Mouse (Mus musculus) liver, embryonic 11.5 days (tissue): ENCODE data around the gene Trpm1. TPM values are rescaled to one million over a fixed set of nuclear protein-coding genes. Genes with fewer than 3 reads are reported as not detected.

Experiments
- ATAC-seq: fragments of 200-750 bp; cut with Nextera tagmentation; replicated peaks from 2 replicates; pipeline ENCODE4 v1.8.0; 2017; ENCODE audit warnings: moderate number of reproducible peaks, mild to moderate bottlenecking, moderate TSS enrichment, moderate library complexity; ENCODE audit not compliant: low FRiP score
- DNase-seq: peaks from one replicate; pipeline ENCODE4 v3.0.0-alpha.2; 2017; ENCODE audit warnings: low spot score
- H3K27ac ChIP-seq: fragments of 300-500 bp; sonication (generic); 2 replicates; pipeline ENCODE4 v1.5.1; 2014; ENCODE audit warnings: mild to moderate bottlenecking, low read depth, low read length, control low read depth
- H3K27me3 ChIP-seq: fragments of 300-500 bp; sonication (generic); replicated peaks from 2 replicates; pipeline ENCODE4 v1.6.1; 2014; ENCODE audit warnings: low read length, mixed read lengths; ENCODE audit not compliant: control insufficient read depth, insufficient read depth
- H3K36me3 ChIP-seq: fragments of 300-500 bp; sonication (generic); 2 replicates; pipeline ENCODE4 v1.6.1; 2014; ENCODE audit warnings: mild to moderate bottlenecking, low read length, moderate library complexity, mixed read lengths; ENCODE audit not compliant: control insufficient read depth, insufficient read depth
- H3K4me1 ChIP-seq: fragments of 300-500 bp; sonication (generic); replicated peaks from 2 replicates; pipeline ENCODE4 v1.6.1; 2014; ENCODE audit warnings: low read length, mixed read lengths; ENCODE audit not compliant: control insufficient read depth, insufficient read depth
- H3K4me2 ChIP-seq: fragments of 300-500 bp; sonication (generic); 2 replicates; pipeline ENCODE4 v1.6.1; 2014; ENCODE audit warnings: mild to moderate bottlenecking, control low read depth, moderate library complexity
- H3K4me3 ChIP-seq: fragments of 300-500 bp; sonication (generic); 2 replicates; pipeline ENCODE4 v1.5.1; 2014; ENCODE audit warnings: low read depth, low read length, control low read depth
- H3K9ac ChIP-seq: fragments of 300-500 bp; sonication (generic); 2 replicates; pipeline ENCODE4 v1.6.1; 2014; ENCODE audit warnings: low read depth, low read length, control low read depth
- H3K9me3 ChIP-seq: fragments of 300-500 bp; sonication (generic); 2 replicates; pipeline ENCODE4 v1.6.1; 2016; ENCODE audit warnings: low read length, inconsistent platforms, mixed read lengths; ENCODE audit not compliant: control insufficient read depth
- WGBS: fragments of 180-500 bp; shearing (Covaris S2); extraction: QIAGEN DNeasy Blood & Tissue Kit; methylation state at CpG from one replicate; pipeline ENCODE4 v1.1.7; 2014; 5-methylcytosine and 5-hydroxymethylcytosine counted together
- polyA plus RNA-seq: library from polyadenylated mRNA; unstranded; fragments of >200 nt; fragmentation: Nextera tagmentation; extraction: Ambion mirVana; gene quantifications from 2 replicates; pipeline ENCODE4 v1.2.1, GENCODE M21; 2014

Trpm1 gene
- polyA plus RNA-seq, 1 experiment from 2014 or later = 0.21 TPM

GRCm38 (mm10) chr7:64160737-64161470 lies 7.3 kb downstream of the Trpm1 start:
- DNase-seq (no peak), ATAC-seq (no peak)
- Histone ChIP-seq H3K9ac (no peak overlapping the region), H3K9me3 (no peaks in the 10 kb centered on the region), H3K36me3 (no peaks in the 10 kb centered on the region), H3K4me1 (no peaks in the 10 kb centered on the region), H3K4me3 (no peak overlapping the region), H3K27me3 (no peaks in the 10 kb centered on the region), H3K27ac (no peak overlapping the region), H3K4me2 (no peak overlapping the region)
- 72% methylated on average over 10 of the region's 10 CpGs for WGBS

GRCm38 (mm10) chr7:64161990-64162389 lies 8.4 kb downstream of the Trpm1 start:
- Histone ChIP-seq H3K4me3 (no peak overlapping the region), H3K36me3 (no peaks in the 10 kb centered on the region), H3K27ac (no peak overlapping the region), H3K4me1 (no peaks in the 10 kb centered on the region), H3K9ac (no peak overlapping the region), H3K9me3 (no peaks in the 10 kb centered on the region), H3K4me2 (no peak overlapping the region), H3K27me3 (no peaks in the 10 kb centered on the region)
- DNase-seq (no peak), ATAC-seq (no peak)
- 76% methylated on average over 7 of the region's 7 CpGs for WGBS

DNA sequence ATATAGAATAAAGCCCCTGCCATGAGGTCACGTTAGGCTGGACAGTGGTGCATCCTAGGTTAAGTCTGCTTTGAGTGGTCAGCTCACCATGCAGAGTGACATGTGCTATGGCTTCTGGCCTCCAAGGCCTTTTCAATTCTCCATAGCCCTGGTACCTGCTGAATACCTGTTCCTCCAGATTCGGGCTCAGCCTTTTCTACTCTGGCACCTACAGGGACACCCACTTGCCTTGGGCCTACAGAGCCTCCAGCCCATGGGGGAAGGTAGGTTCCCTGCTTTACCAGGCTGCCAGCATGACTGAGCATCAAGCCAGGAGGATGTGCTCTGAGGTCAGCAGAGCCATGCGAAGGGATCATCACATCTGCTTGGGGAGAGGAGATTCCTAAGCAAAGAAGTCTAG lies 9.5 kb downstream of the Trpm1 start:
- Histone ChIP-seq H3K27me3 (no peaks in the 10 kb centered on the region), H3K4me3 (no peak overlapping the region), H3K4me1 (no peaks in the 10 kb centered on the region), H3K4me2 (no peak overlapping the region), H3K36me3 (no peaks in the 10 kb centered on the region), H3K27ac (no peak overlapping the region), H3K9me3 (no peaks in the 10 kb centered on the region), H3K9ac (no peak overlapping the region)
- DNase-seq (no peak), ATAC-seq (no peak)
- WGBS = 86% methylated on average over 3 of the region's 3 CpGs

GRCm38 (mm10) chr7:64163890-64164289 lies 10.3 kb downstream of the Trpm1 start:
- no peak overlapping the region for H3K27ac ChIP-seq
- H3K4me2 ChIP-seq = no peak overlapping the region
- no peak overlapping the region for H3K4me3 ChIP-seq
- DNase-seq = peak; percentile 14
- ATAC-seq = no peak
- no peaks in the 10 kb centered on the region for H3K4me1 ChIP-seq
- WGBS = 78% methylated on average over 1 of the region's 1 CpGs
- H3K9ac ChIP-seq = no peak overlapping the region
- no peaks in the 10 kb centered on the region for H3K9me3 ChIP-seq
- H3K27me3 ChIP-seq = no peaks in the 10 kb centered on the region
- no peaks in the 10 kb centered on the region for H3K36me3 ChIP-seq

- H3K4me3 ChIP-seq = no peak overlapping the region
- ATAC-seq = no peak
- no peak for DNase-seq
Measured at GRCm38 (mm10) chr7:64164997-64165396, 11.4 kb downstream of the Trpm1 start.

DNA sequence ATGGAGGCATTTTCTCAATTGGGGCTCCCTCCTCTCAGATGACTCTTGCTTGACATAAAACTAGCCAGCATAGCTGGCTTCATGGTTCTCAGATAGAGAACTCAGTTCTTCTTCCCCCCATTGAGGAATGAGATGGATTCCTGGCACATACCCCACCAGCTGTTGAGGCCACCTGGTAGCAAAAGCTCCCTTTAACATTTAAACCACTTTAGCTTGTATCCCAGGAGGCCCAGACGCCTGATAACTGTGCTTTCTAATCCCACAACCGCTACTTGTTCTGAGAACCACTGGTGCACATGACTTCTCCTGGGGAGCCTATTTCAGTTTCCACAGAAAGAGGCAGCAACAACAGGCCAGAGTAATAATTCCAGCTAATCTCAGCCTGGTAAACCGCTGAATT lies 12.4 kb downstream of the Trpm1 start:
- Histone ChIP-seq H3K9me3 (no peaks in the 10 kb centered on the region), H3K27me3 (no peaks in the 10 kb centered on the region), H3K9ac (no peak overlapping the region), H3K4me1 (no peaks in the 10 kb centered on the region), H3K36me3 (no peaks in the 10 kb centered on the region), H3K4me2 (no peak overlapping the region), H3K4me3 (no peak overlapping the region), H3K27ac (no peak overlapping the region)
- DNase-seq (no peak), ATAC-seq (no peak)
- 61% methylated on average over 3 of the region's 3 CpGs for WGBS

More at GRCm38 (mm10) chr7:64164997-64165396, 11.4 kb downstream of the Trpm1 start:
- 75% methylated on average over 3 of the region's 3 CpGs for WGBS
- no peaks in the 10 kb centered on the region for H3K36me3 ChIP-seq
- no peaks in the 10 kb centered on the region for H3K4me1 ChIP-seq
- H3K27ac ChIP-seq = no peak overlapping the region
- H3K27me3 ChIP-seq = no peaks in the 10 kb centered on the region
- H3K9ac ChIP-seq = no peak overlapping the region
- no peaks in the 10 kb centered on the region for H3K9me3 ChIP-seq
- H3K4me2 ChIP-seq = no peak overlapping the region

DNA sequence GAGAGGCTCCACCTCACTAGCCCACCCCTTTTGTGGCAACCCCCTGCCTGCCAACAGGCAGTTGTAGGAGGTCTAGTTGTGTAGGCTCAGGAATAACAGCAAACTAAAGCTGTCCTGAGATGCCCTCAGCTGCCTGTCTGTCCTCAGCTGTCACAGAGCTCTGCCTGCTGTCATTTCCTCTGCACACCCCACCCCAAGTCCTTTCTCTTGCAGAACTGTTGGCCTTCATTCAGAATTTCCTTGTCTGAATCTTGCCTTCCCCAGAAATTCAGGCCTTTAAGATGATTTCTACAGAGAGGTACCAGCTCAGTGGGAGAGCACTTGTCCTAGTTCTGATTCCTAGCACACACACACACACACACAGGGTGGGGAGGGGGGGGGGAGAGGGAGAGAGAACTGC lies 13.1 kb downstream of the Trpm1 start:
- no peaks in the 10 kb centered on the region for H3K36me3 ChIP-seq
- no peak overlapping the region for H3K4me3 ChIP-seq
- no peaks in the 10 kb centered on the region for H3K4me1 ChIP-seq
- no peak overlapping the region for H3K27ac ChIP-seq
- ATAC-seq = no peak
- no peak overlapping the region for H3K4me2 ChIP-seq
- DNase-seq = no peak
- H3K27me3 ChIP-seq = no peaks in the 10 kb centered on the region
- H3K9me3 ChIP-seq = no peaks in the 10 kb centered on the region
- H3K9ac ChIP-seq = no peak overlapping the region

DNA sequence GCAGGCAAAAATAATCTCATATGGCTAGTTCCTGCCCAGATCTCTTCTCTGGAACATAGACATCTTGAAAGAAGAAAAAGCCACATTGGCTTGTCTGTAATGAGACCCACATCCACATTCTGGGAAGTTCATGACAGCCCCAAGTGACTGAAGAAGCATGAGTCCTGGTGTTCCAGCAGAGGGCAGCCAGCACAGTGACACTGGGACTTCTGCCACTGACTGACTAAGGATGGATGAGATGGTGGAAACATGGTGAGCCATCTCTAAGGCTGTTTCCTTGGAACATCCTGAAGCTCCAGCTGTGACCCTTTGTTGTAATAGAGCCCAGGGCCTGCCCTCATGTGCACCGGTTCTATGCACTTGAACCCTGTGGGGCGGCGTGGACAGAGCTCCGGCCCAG lies 25.7 kb downstream of the Trpm1 start:
- no peak overlapping the region for H3K9ac ChIP-seq
- H3K4me1 ChIP-seq = no peaks in the 10 kb centered on the region
- no peaks in the 10 kb centered on the region for H3K27me3 ChIP-seq
- H3K4me3 ChIP-seq = no peak overlapping the region
- no peaks in the 10 kb centered on the region for H3K36me3 ChIP-seq
- no peak overlapping the region for H3K27ac ChIP-seq
- H3K9me3 ChIP-seq = no peaks in the 10 kb centered on the region
- ATAC-seq (no peak), DNase-seq (no peak)
- 80% methylated on average over 4 of the region's 4 CpGs for WGBS
- H3K4me2 ChIP-seq = no peak overlapping the region

DNA sequence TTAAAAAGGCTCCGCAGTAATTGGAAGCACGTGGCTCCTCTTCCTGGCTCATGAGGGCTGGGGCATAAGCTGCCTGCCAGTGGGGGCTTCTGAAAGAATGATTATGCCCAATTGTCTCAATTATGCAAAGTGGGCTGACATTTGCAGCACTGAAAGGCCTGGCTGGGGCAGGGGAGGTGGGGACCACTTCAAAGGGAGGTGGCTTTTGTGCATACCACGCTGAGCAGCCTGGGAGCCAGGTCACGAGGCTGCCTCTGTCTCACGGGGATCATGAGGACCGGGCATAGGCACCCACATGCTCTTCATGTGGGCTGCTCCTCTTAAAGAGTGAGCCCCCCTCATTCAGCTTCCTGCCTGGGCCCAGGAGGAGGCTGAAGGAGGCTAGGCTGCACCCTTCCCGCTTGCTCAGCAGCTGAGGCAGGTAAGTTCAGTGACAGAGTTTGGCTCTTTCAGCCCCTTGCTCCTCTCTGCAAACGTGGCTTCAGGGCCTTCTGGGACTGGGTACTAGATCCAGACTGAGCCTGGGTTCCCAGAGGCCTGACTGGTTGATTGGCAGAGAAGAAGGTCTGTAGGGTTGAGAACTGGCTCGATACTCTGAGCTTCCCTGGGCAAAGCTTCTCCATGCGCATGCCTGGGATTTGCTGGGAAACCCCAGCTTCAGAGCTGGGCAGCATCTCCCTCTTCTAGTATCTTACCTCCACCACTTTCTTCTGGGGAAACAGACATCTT lies 31.7 kb downstream of the Trpm1 start:
- no peak for DNase-seq
- no peak; the same call in 1 of the 2 replicates for ATAC-seq
- no peaks in the 10 kb centered on the region for H3K9me3 ChIP-seq
- H3K27me3 ChIP-seq = no peaks in the 10 kb centered on the region
- WGBS = 48% methylated on average over 10 of the region's 10 CpGs
- no peak overlapping the region for H3K4me3 ChIP-seq
- no peaks in the 10 kb centered on the region for H3K36me3 ChIP-seq
- no peak overlapping the region for H3K9ac ChIP-seq
- H3K4me2 ChIP-seq = no peak overlapping the region
- no peaks in the 10 kb centered on the region for H3K4me1 ChIP-seq
- no peak overlapping the region for H3K27ac ChIP-seq
